Mouse (Mus musculus): ENCODE results near the gene Mmrn2.
"Not testable (repeated sequence)": the region's sequence is repeated elsewhere in the genome, so short reads cannot be mapped to it uniquely, and the experiment has no call there.

The Mmrn2 gene

DNA sequence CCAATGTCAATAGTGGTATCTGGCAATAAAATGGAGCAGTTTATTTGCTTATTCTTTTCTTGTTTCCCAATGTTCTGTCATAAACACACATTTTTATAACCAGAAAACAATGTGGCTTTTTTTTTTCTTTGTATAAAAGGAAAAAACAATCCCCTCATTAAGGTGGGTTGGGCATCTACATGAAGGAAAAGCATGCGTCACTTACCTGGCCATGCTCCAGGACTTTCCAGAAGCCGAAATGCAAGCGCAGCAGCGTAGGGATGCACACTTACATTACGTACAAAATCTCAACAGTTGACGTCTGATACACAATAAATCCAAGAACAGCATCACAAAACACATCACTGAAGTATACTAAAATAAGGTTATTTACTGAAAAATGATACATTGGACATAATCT, 35.5 kb downstream of the Mmrn2 start:
- DNase-seq = no peak

GRCm38 (mm10) chr14:34412164-34412896, 37.1 kb downstream of the Mmrn2 start:
- DNase-seq = no peak

GRCm38 (mm10) chr14:34416946-34417345, 41.7 kb downstream of the Mmrn2 start:
- not testable (repeated sequence) for DNase-seq

- no peak for DNase-seq
These were observed 42.2 kb downstream of the Mmrn2 start for GRCm38 (mm10) chr14:34417501-34417900.

DNA sequence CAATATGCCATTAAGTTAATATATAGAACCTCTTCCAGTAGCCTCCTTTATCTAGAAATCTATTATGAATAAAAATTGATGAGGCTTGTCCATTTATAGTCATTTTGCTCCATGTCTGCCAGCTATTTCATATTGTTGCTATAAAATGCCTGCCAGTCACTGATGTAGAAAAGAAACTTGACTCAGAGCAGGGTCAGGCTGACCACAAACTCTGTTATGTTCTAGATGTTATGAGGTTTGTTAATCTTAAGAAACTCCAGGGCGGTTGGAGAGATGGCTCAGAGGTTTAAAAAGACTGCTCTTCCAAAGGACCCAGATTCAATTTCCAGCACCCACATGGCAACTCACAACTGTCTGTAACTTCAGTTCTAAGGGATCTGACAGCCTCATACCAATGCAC, 45.8 kb downstream of the Mmrn2 start:
- DNase-seq = no peak

DNA sequence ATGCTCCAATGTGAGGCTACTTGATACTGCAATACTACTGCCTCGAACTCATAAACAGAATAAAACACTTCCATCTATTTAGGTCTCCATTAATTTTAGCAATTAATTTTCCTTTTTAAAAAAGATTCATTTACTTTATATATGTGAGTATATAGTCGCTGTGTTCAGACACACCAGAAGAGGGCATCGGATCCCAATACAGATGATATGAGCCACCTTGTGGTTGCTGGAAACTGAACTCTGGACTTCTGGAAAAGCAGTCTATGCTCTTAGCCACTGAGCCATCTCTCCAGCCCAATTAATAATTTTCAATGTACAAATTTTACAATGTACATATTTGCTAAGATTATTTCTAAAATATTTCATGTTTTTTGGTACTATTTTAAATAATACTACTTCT, 53.0 kb downstream of the Mmrn2 start:
- DNase-seq = no peak

DNA sequence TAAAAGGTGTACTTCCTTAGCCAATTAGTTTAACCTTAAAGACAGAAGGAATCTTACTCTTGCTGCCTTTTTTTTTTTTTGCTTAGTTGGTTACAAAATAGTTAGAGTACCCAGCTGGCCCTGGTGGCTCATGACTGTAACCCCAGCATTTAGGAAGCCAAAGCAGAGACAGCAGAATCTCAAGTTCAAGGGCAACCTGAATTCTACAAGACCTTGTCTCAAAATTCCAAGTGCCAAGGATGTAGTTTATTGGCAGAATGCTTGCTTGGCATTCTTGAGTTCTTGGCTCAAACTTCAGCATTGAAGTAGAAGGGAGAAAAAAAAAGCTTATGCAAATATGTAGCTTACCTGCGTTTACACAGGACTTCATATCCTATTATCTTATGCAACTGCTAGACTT, 53.8 kb downstream of the Mmrn2 start:
- DNase-seq = no peak

DNA sequence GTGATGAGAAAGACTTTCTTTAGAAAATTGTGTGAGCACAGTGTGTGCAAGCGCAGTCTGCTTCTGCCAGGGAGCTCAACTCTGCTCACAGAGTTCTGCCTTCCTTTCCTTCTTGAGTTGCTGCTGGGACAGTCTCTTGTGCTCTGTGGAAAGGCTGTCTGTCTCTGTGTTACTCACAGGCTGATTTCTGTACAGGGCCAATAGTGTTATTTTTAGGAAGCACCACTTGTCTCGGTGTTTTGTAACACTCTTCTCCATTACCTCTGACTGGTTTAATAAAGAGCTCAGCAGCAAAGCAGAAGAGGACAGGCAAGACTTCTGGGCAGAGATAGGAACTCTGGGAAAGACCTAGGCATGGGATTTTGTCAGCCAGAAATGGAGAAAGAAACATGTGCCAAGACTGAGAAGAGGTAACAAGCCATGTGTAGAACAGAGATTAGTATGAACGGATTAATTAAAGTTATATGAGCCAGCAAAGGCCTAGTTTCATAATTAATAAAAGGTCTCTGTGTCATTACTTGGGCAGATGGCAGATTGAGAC, 65.3 kb downstream of the Mmrn2 start:
- no peak for DNase-seq

DNA sequence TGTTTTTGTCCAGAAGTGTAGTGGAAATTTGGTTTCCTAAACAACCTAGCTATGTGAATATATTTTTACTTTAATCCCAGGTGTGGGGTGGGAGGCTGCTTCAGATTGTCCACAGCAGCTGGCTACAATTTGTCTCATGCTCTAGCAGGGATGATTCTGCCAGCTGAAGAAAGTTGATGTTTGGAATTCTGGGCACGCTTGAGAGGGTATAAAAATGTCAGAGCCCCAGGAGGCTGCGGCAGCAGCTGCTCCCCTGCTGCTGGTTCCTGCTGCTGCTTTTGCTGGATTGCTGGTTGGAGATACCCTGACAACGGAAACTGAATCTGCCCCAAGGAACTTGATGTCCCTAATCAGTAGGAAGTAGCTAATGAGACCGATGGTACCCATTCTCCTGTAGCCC, 67.3 kb downstream of the Mmrn2 start:
- DNase-seq = no peak

DNA sequence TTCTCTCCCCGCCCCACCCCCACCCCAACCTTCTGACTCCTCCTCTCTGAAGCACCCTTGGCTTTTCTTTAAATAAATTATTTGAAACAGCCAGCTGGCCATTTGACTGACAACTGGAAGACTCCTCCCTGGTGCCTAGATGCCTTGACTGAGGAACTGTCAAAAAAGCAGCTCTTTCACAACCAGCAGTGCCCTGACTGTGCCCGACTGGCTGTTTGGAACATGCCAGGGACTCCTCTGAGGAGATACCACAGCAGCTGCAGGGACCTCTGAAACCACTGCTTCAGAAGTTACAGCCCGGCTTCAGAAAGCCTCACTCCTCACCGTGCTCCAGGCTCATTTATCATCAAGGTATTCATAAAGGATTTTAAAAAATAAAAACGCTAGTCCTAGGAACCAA, 69.1 kb downstream of the Mmrn2 start:
- no peak for DNase-seq

- no peak for DNase-seq
These were observed 69.7 kb downstream of the Mmrn2 start for GRCm38 (mm10) chr14:34444924-34445323.

DNA sequence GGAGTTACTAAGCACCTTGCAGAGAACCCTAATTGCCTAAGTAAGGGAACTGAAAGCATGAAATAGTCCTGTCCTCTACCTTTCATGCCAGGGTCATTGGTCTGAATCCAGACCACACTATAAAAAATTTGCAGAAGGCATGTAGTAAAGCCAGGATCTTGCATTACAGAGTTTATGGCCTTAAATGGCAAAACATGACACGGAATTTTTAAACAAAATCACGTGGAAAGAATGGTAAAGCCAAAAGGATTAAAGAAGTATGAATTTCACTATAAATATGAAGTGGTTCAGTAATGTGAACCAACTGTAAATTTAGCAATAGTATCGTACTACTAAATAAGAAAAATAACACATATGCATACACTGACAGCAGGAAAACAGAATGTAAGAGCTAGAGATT, 70.1 kb downstream of the Mmrn2 start:
- DNase-seq = no peak

GRCm38 (mm10) chr14:34446624-34447023, 71.4 kb downstream of the Mmrn2 start:
- no peak for DNase-seq

DNA sequence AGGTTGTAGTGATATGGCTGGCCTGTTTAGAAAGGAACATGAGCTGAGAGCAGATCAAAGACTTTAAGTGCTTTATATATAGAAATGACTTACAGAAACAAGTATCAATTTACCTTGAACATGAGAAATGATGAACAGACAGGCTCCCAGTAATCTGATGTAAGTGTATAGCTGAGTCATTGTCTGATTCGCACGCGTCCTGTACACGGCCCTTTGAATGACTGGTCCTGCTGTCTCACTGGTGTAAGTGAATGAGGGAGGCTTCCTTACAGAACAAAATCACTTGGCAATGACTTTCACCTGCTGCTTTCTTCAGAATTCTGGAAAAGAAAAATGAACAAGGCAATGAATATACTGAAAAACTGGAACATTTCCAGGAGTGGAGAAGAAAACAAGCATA, 72.4 kb downstream of the Mmrn2 start:
- no peak for DNase-seq

GRCm38 (mm10) chr14:34448398-34448797, 73.1 kb downstream of the Mmrn2 start:
- no peak for DNase-seq

GRCm38 (mm10) chr14:34449807-34450206, 74.5 kb downstream of the Mmrn2 start:
- DNase-seq = no peak

DNA sequence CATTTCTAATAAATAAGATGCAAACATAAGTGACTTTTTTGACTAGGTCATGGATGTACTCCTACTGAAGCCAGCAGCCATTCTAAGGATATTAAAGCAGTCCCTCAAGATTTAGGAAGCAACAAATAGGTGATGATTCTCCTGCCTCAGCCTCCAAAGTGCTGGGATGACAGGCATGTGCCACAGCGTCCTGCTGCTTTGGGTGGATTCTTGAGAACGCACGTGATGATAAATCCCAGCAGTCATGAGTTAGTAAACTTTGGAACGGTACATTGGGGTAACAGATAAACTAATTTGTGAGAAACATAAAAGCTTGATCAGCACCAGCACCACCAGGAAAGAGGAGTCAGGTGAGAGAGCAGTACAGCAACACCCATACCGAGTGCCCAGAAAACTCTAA, 75.2 kb downstream of the Mmrn2 start:
- DNase-seq = no peak

GRCm38 (mm10) chr14:34451872-34452271, 76.6 kb downstream of the Mmrn2 start:
- no peak for DNase-seq

DNA sequence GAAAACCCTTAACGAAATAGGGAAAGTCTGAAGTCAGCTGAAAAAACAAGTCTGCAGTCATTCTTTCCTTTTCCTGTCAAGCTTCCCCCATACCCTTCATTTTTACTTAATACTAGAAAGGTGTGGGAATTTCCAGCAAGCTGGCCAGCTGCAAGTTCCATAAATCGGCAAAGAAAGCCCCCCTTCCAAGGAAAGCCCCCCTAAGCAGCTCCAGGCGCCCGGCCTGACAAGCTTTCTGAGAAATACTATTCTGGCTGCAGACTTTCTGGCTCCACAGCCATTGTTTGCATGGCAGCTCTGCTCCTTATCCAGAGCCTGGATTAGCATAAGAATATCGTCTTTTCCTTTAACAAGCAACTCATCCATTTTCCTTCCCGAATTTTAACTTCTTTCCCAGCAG, 78.4 kb downstream of the Mmrn2 start:
- DNase-seq = no peak

Data from cerebellum, adult 11-12 months (tissue).